Mouse (Mus musculus): ENCODE results near the gene Arpc1a. TPM values are rescaled to one million over a fixed set of nuclear protein-coding genes. Genes with fewer than 3 reads are reported as not detected.
"Not testable (repeated sequence)": the region's sequence is repeated elsewhere in the genome, so short reads cannot be mapped to it uniquely, and the experiment has no call there.

The Arpc1a gene
- total RNA-seq, 1 experiment from 2014 or later, result 89.3 TPM

DNA sequence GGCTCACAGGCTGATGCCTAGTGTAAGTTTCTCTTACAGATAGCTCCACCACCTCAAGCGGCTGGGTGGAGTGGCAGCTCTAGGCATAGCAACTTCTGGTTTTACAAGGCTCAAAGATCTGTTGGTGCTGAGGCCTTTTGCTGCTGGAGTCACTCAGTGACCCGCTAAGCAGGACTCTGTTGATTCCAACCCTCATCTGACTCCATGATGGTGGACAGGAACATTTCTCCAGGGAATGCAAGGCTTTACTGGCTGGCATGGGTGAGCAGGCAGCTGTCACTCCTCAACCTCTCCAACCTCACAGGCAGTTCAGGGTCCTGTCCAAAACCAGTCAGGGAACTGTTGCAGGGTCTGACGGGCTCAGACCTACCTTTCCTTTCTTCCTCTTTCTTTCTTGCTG, 47.4 kb downstream of the Arpc1a start:
- ATAC-seq (replicated peaks; ENCODE audit: low read depth, poor library complexity, severe bottlenecking), result 0 out of 2 replicates have a peak, but pooled peaks have one; percentile 26

DNA sequence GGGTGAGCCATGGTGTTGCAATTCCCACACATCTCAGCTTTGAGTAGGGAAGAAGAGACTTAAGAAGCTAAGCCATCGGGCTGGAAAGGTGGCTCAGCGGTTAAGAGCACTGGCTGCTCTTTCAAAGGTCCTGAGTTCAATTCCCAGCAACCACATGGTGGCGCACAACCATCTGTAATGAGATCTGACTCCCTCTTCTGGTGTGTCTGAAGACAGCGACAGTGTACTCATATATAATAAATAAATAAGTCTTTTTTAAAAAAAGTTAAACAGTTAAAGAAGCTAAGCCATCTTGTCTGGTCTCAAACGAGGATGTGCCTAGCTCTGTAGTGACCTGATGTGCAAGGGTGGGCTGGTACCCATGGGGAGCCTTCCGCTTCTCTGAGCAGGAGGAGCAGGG, 49.6 kb downstream of the Arpc1a start:
- not testable (repeated sequence) for ATAC-seq (replicated peaks; ENCODE audit: low read depth, poor library complexity, severe bottlenecking)

DNA sequence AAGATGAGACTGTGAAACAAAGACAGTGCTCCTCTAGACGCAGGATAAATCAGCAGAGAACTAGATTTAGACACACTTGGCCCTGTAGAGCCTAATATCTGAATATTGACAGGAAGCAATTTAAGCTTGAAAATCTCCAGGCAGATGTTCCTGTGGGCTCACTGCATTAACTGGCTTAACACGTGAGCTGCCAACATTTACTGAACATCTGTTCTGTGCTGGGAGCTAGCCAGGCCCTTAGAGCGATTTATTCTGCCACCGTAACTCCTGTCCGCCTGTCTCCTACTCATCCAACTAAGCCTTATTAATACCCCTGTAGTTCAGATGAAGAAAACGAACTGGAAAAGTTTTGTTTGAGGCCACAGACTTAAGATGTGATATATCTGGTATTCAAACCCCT, 55.2 kb downstream of the Arpc1a start:
- no peak for ATAC-seq (replicated peaks; ENCODE audit: low read depth, poor library complexity, severe bottlenecking)

DNA sequence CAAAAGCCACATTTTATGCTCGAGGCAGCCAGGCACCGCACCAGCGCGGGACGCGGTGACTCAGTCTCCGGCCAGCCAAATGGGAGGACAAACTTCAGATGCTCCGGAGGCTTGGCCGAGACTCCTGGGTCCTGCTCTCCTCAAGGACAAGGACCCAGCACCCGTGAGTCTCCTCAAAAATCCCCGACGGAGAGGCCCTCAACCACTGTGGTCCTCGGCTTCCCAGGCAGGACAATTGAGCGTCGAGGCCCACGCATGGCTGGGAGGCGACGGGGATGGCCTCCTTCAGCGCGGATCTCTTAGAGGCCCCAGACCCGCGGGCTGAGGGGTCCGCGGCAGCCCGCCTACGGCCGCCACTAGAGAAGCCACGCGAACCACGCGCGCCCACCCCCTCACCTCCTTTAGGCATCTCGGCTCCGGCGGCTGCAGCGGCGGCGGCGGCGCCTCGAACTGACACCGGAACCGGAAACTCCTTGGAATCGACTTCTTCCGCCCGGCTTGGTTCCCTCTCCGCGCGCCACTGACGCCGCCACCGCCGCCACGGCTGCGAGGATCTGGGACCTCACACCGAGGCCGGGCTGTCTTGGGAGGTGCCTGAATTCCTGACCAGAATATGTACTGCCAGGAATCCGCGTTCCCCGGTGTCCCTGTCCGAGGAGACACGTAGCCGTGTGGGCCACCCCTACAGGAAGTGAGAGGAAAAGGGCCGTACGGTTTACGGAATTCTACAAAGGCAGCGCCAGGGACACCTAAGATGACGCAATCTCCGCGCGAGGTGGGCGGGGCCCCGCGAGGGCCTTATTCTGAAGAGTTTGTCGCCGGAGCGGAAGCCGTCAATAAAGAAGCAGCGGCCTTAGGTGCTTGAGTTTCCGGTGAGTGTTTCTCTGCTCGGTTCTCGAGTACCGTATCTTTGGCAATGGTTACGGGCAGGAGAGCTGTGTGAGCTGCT, 56.2 kb downstream of the Arpc1a start, which contains the start of the genes Pdap1 and Bud31:
TSS of gene Pdap1 (minus strand) at position 668 of the 949 bp plus-strand sequence.
TSS of gene Bud31 (plus strand) at position 792 of the 949 bp plus-strand sequence.
- peak; percentile 91 for ATAC-seq (replicated peaks; ENCODE audit: low read depth, poor library complexity, severe bottlenecking)

DNA sequence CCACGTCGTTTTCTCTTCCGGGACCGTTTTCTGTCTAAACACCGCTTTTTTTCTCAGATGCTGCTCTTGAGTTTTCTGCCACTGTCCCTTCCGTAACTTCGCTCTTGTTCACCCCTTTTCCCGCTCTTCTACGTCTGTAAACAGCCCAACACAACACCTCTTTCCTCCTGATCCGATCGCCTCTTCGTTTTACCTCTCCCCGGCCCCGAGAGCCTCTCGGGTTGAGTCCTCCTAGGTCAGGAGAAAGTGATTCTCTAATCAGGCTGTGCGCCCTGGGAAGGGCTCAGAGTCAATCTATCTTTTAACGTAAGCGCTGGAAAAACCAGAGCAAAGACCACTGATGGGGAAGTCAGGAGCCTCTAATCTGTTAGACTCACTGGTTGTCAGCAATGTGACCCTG, 57.0 kb downstream of the Arpc1a start:
- ATAC-seq (replicated peaks; ENCODE audit: low read depth, poor library complexity, severe bottlenecking), result peak; percentile 10; the same call in 1 of the 2 replicates

DNA sequence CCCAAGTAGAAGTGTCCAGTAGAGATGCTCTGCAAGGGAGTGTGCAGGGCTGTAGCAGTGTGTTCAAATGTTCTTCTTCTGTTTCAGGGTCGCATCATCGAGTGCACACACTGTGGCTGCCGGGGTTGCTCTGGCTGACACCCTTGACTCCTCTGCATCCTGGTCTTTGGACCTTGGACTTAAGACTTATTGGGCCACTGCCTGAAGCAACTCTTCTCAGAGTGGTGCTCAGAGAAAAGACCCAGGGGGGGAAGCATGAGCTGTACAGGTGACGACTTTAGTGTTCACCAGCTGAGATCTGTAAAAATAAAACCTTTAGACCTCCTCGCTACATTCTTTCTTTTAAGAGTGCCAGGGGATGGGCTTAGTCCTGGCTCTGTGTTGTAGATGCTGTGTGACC, 64.1 kb downstream of the Arpc1a start:
- no peak for ATAC-seq (replicated peaks; ENCODE audit: low read depth, poor library complexity, severe bottlenecking)

DNA sequence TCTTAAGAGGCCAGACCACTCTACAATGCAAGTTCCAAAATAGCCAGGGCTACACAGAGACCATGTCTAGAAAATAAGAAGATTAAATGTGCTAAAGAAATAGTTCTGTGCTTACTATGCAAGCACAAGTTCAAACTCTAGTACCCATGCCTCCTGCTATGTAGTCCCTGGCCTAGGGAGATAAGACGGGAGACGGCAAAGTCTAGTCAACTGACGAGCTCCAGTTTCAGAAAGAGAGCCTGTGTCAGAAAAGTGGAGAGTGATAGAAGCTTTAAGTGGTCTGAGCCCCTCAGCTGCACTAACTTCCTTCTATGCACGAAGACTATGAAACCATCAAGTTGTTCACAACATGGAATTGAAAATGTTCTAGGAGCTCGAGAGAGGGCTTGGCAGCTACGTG, 65.7 kb downstream of the Arpc1a start:
- ATAC-seq (replicated peaks; ENCODE audit: low read depth, poor library complexity, severe bottlenecking), result 0 out of 2 replicates have a peak, but pooled peaks have one; percentile 16

DNA sequence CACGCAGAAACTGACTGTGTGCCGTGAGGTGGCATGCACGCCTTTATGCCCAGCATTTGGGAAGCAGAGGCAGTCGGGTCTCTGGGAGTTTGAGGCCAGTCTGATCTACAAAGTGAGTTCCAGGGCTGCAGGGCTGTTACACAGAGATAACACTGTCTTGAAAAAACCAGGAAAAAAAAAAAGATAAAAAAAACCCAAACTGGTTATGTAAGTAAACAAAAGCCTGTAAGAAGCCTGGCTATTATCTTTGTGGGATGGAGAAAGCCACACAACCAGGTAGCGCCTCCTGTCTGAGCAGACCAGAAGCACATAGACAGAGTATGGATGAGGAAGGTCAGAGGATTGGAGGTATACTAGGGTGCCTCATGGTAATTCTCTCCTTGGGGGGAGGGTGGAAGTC, 69.1 kb downstream of the Arpc1a start:
- peak; percentile 57; the same call in 1 of the 2 replicates for ATAC-seq (replicated peaks; ENCODE audit: low read depth, poor library complexity, severe bottlenecking)

Other genes starting within 250 kb of the Arpc1a start
- 3.1 and 4.4 TPM in 2 replicates for gene Smurf1, start 118.0 kb upstream of the Arpc1a start, total RNA-seq (2017)
- not detected in 2 replicates for gene Gm4871, start 51.1 kb upstream of the Arpc1a start, total RNA-seq (2017)
- gene 1700018F24Rik, start 40.8 kb upstream of the Arpc1a start, total RNA-seq (2017), result not detected in 2 replicates
- not detected in 2 replicates for gene Kpna7, start 200 bp downstream of the Arpc1a start, total RNA-seq (2017)
- gene Arpc1b, start 30.4 kb downstream of the Arpc1a start, total RNA-seq (2017), result 144 and 160 TPM in 2 replicates
- 164 and 249 TPM in 2 replicates for gene Pdap1, start 56.4 kb downstream of the Arpc1a start, total RNA-seq (2017)
- gene Bud31, start 56.5 kb downstream of the Arpc1a start, total RNA-seq (2017), result 188 and 253 TPM in 2 replicates
- gene Ptcd1, start 83.3 kb downstream of the Arpc1a start, total RNA-seq (2017), result 15.1 and 15.3 TPM in 2 replicates
- 38.3 and 45.7 TPM in 2 replicates for gene Cpsf4, start 83.4 kb downstream of the Arpc1a start, total RNA-seq (2017)
- 130 and 141 TPM in 2 replicates for gene Atp5j2, start 108.2 kb downstream of the Arpc1a start, total RNA-seq (2017)
- 21.9 and 22.0 TPM in 2 replicates for gene Zkscan14, start 118.0 kb downstream of the Arpc1a start, total RNA-seq (2017)
- gene Zkscan5, start 120.7 kb downstream of the Arpc1a start, total RNA-seq (2017), result 6.9 and 7.2 TPM in 2 replicates
- 43.1 and 58.1 TPM in 2 replicates for gene Zfp655, start 147.9 kb downstream of the Arpc1a start, total RNA-seq (2017)
- 6.2 and 11.1 TPM in 2 replicates for gene Zscan25, start 196.7 kb downstream of the Arpc1a start, total RNA-seq (2017)

Data from common myeloid progenitor, adult 5-6 weeks (primary cell).